Mouse (Mus musculus): ENCODE data around the gene Tmem178. TPM values are rescaled to one million over a fixed set of nuclear protein-coding genes. Genes with fewer than 3 reads are reported as not detected.

Tmem178 gene
- total RNA-seq, 2 experiments from 2014 or later: 14.7 to 45.1 TPM

DNA sequence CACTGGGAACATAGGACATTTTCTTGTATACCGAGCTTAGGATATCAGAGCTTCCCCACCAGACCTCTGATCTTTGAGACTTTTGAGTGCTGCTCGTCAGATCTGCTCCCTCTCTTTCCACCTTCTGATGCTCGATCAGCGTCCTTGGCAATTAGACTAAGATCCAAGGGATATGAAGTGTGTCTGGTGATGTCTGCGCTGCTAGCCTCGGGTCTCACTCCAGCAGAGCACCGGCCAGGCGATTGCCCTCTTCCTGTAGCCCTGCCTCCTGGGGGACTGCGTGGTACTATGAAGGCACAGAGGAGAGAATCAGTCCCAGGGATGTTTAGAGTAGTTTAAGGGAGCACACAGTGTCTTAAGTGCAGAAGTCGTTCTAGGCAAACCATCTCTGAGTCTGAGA lies 38.5 kb downstream of the Tmem178 start:
- no peak for DNase-seq (ENCODE audit: low spot score in 2 of 2)

DNA sequence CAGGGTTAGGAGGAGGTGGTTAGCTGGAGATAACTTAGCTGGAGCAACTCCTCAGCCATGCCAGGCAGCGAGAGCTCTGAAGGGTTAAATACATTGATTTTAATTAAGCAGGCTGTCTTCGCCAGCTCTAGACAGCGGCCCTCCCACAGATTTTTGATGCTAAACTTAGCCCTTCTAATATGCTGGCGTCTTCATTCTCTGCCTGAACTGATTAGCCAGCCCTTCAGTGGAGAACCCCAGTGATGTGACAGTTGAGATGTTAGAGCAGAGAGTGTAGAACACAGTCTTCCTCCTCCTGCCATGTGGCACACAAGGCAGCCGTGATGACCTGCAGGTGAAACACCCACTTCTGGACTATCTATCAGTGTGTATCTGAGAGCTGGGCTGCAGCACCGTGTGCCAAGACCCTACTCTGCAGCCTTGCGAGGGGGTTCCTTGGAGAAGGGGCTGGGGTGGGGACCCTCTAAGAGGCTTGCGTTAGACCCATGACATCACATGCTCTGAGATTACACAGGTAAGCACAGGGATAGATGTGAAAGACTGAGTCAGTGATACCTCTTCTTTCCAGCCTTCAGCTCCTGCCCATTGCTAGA lies 47.2 kb downstream of the Tmem178 start:
- no peak for DNase-seq (ENCODE audit: low spot score in 2 of 2)

DNA sequence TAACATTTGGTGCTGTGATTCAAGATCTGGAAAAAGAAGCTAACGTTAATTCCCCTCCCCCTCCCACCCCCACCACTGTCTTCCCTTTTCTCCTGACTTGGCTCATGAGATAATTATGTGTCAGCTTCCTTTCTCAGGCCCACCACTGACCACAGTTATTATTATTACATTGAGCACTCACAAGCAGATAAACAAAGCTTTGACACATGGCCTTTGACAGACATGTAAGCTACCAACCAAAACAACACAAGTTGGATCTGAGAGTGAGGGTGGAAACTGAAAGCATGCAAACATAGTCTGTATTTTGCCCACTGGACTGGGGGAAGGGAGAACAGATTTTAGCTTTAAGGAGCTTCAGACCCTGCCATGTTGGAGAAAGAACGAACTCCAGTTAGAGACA lies 52.8 kb downstream of the Tmem178 start:
- DNase-seq (ENCODE audit: low spot score in 2 of 2): no peak

- DNase-seq (ENCODE audit: low spot score in 2 of 2): no peak
Observed at GRCm38 (mm10) chr17:80998958-80999357, 54.5 kb downstream of the Tmem178 start.

- no peak for DNase-seq (ENCODE audit: low spot score in 2 of 2)
Observed at GRCm38 (mm10) chr17:81001010-81001409, 56.6 kb downstream of the Tmem178 start.

GRCm38 (mm10) chr17:81001647-81002046 lies 57.2 kb downstream of the Tmem178 start:
- DNase-seq (ENCODE audit: low spot score in 2 of 2): no peak

GRCm38 (mm10) chr17:81002130-81002529 lies 57.7 kb downstream of the Tmem178 start:
- DNase-seq (ENCODE audit: low spot score in 2 of 2): no peak

DNA sequence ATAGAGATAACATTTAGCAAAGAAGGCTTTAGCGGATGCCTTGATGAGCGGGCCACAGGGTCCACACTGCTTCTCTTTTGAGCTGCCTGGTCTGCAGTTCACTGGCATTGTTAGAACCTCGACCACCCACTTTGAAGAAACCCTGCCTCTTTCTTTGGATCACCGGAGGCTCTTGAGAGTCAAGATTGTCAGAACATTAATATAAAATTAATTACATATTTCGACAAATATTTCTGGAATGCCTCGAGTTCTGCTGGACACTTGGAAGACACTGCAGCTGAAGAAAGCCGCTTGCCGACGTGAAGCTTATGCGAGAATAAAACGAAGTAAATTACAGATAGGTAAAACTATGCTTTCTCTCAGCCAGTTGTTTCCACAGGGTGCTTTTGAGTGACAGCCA lies 60.0 kb downstream of the Tmem178 start:
- DNase-seq (ENCODE audit: low spot score in 2 of 2): no peak

- no peak for DNase-seq (ENCODE audit: low spot score in 2 of 2)
Observed at GRCm38 (mm10) chr17:81005292-81005691, 60.9 kb downstream of the Tmem178 start.

- DNase-seq (ENCODE audit: low spot score in 2 of 2): no peak
Observed at GRCm38 (mm10) chr17:81009112-81009511, 64.7 kb downstream of the Tmem178 start.

GRCm38 (mm10) chr17:81010199-81010598 lies 65.8 kb downstream of the Tmem178 start:
- no peak for DNase-seq (ENCODE audit: low spot score in 2 of 2)

DNA sequence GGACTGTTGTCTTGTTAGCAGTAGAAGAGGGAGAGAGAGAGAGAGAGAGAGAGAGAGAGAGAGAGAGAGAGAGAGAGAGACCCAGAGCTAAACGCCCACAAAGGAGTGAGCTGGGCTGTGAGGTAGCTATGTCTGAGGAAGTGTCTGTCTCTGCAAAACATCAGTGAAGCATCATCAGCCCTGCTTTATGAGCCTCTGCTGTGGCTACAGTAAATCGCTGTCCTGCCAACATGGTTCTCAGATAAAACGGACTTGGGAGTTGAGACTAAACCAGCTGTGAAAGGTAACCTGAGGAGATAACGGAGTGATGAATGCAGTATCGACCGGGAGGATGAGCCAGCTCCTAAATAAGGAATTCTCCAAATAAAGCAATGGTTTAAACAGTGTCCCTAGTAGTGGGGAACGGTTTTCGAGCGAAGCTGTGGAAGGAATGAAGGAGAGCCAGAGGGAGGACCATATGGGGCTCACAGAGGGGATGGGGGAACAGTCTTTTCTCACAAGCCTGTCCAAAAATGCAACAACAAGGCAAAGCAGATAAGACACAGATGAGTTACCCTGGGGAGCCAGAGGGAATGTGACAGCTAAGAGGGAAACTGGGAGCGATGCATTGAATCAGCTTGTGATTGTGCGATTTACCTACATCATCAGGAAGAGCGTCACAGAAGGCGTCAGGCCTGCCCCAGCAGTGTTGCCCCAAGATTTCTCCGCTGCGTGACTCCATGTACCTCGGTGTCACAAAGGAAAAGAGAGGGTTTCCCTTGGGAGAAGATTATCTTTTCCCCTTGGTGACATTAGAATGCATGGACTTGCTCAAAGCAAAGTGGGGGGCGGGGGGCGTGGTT lies 66.6 kb downstream of the Tmem178 start:
- DNase-seq (ENCODE audit: low spot score in 2 of 2): no peak

DNA sequence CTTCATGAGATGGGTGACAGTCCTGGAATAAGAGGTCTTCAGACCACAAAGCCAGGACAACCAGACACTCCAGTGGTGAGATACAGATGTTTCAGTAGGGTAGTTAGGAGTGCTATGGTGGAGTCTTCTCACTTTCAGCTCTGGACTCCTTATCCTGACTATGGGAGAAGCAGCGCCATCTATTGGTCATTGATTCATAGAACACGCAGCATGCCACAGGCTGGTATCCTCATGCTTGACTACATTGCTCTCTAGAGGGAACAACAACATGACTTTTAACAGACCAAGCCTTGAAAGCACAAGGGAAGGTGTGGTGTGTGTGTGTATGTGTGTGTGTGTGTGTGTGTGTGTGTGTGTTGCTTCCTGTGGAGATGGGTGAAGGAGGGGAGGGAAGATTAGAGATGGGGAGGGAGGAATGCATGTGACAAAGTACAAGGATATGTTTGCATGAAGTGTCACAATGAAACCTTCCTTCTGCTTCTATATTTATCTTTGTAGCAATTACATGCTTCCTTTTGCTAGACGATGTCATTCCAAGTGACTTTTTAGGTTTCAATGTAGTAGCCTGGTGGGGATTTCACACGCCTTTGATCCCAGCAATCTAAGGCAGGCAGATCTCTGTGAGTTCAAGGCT lies 71.5 kb downstream of the Tmem178 start:
- peak; percentile 18 to 21 for DNase-seq (ENCODE audit: low spot score in 2 of 2)

- DNase-seq (ENCODE audit: low spot score in 2 of 2): no peak
Observed at GRCm38 (mm10) chr17:81017132-81017531, 72.7 kb downstream of the Tmem178 start.

- DNase-seq (ENCODE audit: low spot score in 2 of 2): no peak
Observed at GRCm38 (mm10) chr17:81027331-81027730, 82.9 kb downstream of the Tmem178 start.

DNA sequence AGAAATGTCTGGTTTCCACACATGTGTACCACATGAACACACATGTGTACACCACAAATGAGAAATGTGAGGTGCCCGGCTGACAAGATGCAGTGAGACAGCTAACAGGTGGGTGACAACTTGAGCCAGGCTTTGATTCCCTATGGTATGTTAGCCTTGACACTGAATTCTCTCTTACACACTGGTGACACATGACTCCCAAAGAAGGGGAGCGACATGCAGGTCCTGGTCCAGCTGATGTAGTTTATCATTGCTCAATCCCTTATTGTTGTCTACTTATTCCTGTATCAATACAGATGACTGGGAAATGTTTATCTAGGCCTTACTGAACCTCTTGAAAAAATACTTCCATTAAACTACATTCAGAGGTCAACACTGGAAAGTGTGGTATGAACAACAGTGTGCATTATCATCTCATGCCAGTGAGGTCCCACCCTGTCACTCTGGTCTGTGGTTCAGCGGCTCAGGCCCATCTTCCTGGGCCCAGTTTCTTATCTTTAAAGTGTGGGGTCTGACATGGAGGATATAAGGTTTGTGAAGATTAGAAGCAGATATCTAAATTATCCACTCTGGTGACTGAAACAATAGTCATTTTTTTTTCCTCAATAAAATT lies 87.5 kb downstream of the Tmem178 start:
- no peak for DNase-seq (ENCODE audit: low spot score in 2 of 2)

- no peak for DNase-seq (ENCODE audit: low spot score in 2 of 2)
Observed at GRCm38 (mm10) chr17:81032957-81033356, 88.5 kb downstream of the Tmem178 start.

- no peak for DNase-seq (ENCODE audit: low spot score in 2 of 2)
Observed at GRCm38 (mm10) chr17:81035354-81035753, 90.9 kb downstream of the Tmem178 start.

DNA sequence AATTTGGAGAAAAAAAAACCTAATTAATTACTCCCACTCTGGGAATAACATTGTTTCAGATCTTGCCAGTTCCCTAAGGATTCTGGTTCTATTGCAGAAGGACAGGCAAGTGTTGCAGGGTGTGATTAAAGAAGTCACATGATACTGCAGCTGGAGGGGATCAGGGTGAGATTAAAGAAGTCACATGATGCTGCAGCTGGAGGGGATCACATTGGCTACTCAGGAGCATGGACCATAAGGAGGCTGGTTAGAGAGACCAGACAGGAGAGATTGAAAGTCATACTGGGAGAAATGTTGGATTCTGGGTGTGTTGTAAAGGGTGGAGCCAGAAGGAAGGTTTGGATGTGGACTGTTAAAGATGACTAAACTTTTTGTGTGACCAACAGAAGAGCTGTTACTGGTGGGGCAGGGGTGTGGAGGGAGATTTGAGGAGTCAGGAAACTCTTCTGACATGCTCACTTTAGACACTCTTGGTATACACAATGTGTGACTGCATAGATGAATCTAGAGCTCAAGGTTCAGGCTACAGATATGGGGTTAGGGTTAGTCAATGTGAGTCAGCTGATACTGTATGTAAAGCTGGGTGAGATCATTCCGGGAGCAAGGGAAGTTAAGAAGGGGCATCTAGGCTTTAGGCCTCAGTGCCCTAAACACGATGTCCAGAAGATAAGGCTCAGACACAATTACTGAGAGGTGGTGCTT lies 94.4 kb downstream of the Tmem178 start:
- no peak for DNase-seq (ENCODE audit: low spot score in 2 of 2)

DNA sequence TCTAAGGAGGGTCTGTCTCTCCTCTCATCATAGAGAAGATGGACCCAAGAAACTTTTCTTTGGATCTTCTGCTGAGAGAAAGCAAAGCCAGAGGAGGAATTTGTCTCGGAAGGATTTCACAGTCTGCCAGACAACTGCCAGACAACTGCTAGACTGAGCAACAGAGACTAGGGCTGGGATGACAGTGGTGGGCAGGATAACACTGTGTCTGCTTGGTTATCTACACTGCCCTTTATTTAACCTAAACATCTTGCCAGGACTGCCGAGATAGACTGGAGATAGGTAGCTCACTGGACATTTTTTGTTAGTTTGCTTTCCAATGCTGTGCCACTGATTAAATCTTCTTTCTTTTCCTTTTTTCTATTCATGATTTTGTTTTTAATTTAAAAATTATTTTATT lies 97.2 kb downstream of the Tmem178 start:
- no peak for DNase-seq (ENCODE audit: low spot score in 2 of 2)

- DNase-seq (ENCODE audit: low spot score in 2 of 2): no peak
Observed at GRCm38 (mm10) chr17:81044356-81044755, 99.9 kb downstream of the Tmem178 start.
